Mouse (Mus musculus): ENCODE measurements around the gene Nav2. TPM values are rescaled to one million over a fixed set of nuclear protein-coding genes. Genes with fewer than 3 reads are reported as not detected.

Gene Nav2
- polyA plus RNA-seq, 1 experiment from 2014 or later: 34.2 TPM

GRCm38 (mm10) chr7:49335056-49335455 is 426.5 kb downstream of the Nav2 start:
- Histone ChIP-seq H3K4me2 (ENCODE audit: low read depth, low read length) (no peak overlapping the region), H3K9ac (ENCODE audit: low read length) (no peak overlapping the region), H3K4me1 (ENCODE audit: control insufficient read depth, insufficient read depth, low read length) (peaks cover 9% of the 10 kb centered on the region), H3K9me3 (replicated peaks; ENCODE audit: control insufficient read depth, low read length) (no peaks in the 10 kb centered on the region), H3K4me3 (ENCODE audit: low read length) (no peak overlapping the region), H3K27me3 (ENCODE audit: control insufficient read depth, insufficient read depth, low read length) (no peaks in the 10 kb centered on the region), H3K36me3 (ENCODE audit: control insufficient read depth, insufficient read depth) (no peaks in the 10 kb centered on the region), H3K27ac (ENCODE audit: low read length) (no peak overlapping the region)
- WGBS: 49% methylated on average over 3 of the region's 3 CpGs
- ATAC-seq (replicated peaks; ENCODE audit: extremely low read depth, insufficient read depth, low FRiP score): no peak

DNA sequence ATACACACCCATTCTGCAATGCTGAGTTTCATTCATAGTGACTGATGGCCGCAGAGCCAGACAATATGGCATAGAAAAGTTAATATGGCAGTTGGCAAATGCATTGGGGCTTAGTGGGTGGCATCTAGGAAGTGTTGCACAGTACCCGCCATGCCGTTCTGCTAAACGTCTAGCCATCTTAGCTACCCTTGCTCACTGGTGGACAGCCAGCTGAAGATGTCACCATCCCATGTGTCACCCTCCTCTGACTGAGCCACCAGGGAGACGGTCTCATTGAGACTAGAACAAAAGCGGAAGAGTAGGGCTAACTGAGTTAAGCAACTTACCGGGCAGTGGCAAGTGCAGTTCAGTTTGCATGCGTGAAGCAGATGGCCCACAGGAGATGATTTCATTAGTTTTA is 428.2 kb downstream of the Nav2 start:
- H3K36me3 ChIP-seq (ENCODE audit: control insufficient read depth, insufficient read depth): no peaks in the 10 kb centered on the region
- H3K4me1 ChIP-seq (ENCODE audit: control insufficient read depth, insufficient read depth, low read length): peaks cover 15% of the 10 kb centered on the region
- WGBS: 76% methylated on average over 8 of the region's 8 CpGs
- ATAC-seq (replicated peaks; ENCODE audit: extremely low read depth, insufficient read depth, low FRiP score): no peak
- H3K27me3 ChIP-seq (ENCODE audit: control insufficient read depth, insufficient read depth, low read length): no peaks in the 10 kb centered on the region
- H3K9ac ChIP-seq (ENCODE audit: low read length): no peak overlapping the region
- no peak overlapping the region for H3K27ac ChIP-seq (ENCODE audit: low read length)
- H3K4me2 ChIP-seq (ENCODE audit: low read depth, low read length): no peak overlapping the region
- H3K9me3 ChIP-seq (replicated peaks; ENCODE audit: control insufficient read depth, low read length): no peaks in the 10 kb centered on the region
- H3K4me3 ChIP-seq (ENCODE audit: low read length): no peak overlapping the region

DNA sequence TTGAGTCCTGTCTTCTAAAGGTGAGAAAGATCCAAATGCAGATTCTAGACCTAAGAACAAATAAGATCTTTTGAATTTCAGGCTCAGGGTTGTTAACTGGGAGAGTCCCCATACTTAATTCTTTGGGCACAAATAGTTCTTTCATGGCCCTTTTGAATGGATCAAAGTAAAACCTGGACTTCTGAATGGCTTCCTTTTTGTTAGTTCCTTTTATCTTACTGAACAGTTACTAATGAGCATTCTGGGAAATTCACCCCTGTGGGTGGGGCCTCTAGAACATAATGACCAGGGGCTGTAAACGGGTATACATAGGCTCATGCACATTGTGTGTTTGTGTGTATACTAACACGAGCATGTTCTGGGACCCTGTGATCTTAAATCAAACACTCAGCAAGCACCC is 429.2 kb downstream of the Nav2 start:
- H3K27me3 ChIP-seq (ENCODE audit: control insufficient read depth, insufficient read depth, low read length): no peaks in the 10 kb centered on the region
- no peak overlapping the region for H3K4me2 ChIP-seq (ENCODE audit: low read depth, low read length)
- no peak for ATAC-seq (replicated peaks; ENCODE audit: extremely low read depth, insufficient read depth, low FRiP score)
- no peak overlapping the region for H3K9ac ChIP-seq (ENCODE audit: low read length)
- no peak overlapping the region for H3K4me3 ChIP-seq (ENCODE audit: low read length)
- H3K27ac ChIP-seq (ENCODE audit: low read length): no peak overlapping the region
- H3K9me3 ChIP-seq (replicated peaks; ENCODE audit: control insufficient read depth, low read length): no peaks in the 10 kb centered on the region
- peaks cover 25% of the 10 kb centered on the region for H3K4me1 ChIP-seq (ENCODE audit: control insufficient read depth, insufficient read depth, low read length)
- no peaks in the 10 kb centered on the region for H3K36me3 ChIP-seq (ENCODE audit: control insufficient read depth, insufficient read depth)
- WGBS: 56% methylated on average over 2 of the region's 2 CpGs

DNA sequence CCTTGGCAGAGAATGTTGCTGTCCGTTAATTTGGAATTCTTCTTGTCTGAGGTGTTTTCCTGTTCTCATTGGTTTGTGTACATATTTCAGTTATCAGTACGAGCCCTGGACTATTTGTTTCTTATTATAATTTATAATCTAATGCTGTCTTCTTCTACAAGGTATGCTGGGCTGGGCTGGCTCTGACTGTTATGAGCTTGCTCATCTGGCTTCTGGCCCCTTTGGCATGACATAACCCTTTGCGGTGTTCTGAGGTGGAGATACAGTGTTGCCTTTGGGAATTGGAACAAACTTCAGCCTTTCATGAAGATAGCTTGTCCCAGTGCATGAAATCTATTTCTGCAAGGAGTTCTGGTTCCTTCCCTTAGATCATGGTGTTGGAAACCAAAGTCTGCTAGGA is 431.4 kb downstream of the Nav2 start:
- no peaks in the 10 kb centered on the region for H3K27me3 ChIP-seq (ENCODE audit: control insufficient read depth, insufficient read depth, low read length)
- H3K36me3 ChIP-seq (ENCODE audit: control insufficient read depth, insufficient read depth): no peaks in the 10 kb centered on the region
- H3K4me3 ChIP-seq (ENCODE audit: low read length): no peak overlapping the region
- WGBS: 63% methylated on average over 3 of the region's 3 CpGs
- H3K9ac ChIP-seq (ENCODE audit: low read length): no peak overlapping the region
- peaks cover 34% of the 10 kb centered on the region for H3K4me1 ChIP-seq (ENCODE audit: control insufficient read depth, insufficient read depth, low read length)
- no peak overlapping the region for H3K27ac ChIP-seq (ENCODE audit: low read length)
- ATAC-seq (replicated peaks; ENCODE audit: extremely low read depth, insufficient read depth, low FRiP score): no peak
- no peak overlapping the region for H3K4me2 ChIP-seq (ENCODE audit: low read depth, low read length)
- H3K9me3 ChIP-seq (replicated peaks; ENCODE audit: control insufficient read depth, low read length): no peaks in the 10 kb centered on the region

- 58% methylated on average over 5 of the region's 5 CpGs for WGBS
- Histone ChIP-seq H3K27me3 (ENCODE audit: control insufficient read depth, insufficient read depth, low read length) (no peaks in the 10 kb centered on the region), H3K4me2 (ENCODE audit: low read depth, low read length) (no peak overlapping the region), H3K9me3 (replicated peaks; ENCODE audit: control insufficient read depth, low read length) (no peaks in the 10 kb centered on the region), H3K27ac (ENCODE audit: low read length) (peak overlapping the region; percentile 89), H3K9ac (ENCODE audit: low read length) (no peak overlapping the region; the same call in 1 of the 2 replicates), H3K4me3 (ENCODE audit: low read length) (no peak overlapping the region), H3K36me3 (ENCODE audit: control insufficient read depth, insufficient read depth) (no peaks in the 10 kb centered on the region), H3K4me1 (ENCODE audit: control insufficient read depth, insufficient read depth, low read length) (peaks cover 34% of the 10 kb centered on the region)
- ATAC-seq (replicated peaks; ENCODE audit: extremely low read depth, insufficient read depth, low FRiP score): no peak
These were observed 432.8 kb downstream of the Nav2 start for GRCm38 (mm10) chr7:49341151-49341918.

DNA sequence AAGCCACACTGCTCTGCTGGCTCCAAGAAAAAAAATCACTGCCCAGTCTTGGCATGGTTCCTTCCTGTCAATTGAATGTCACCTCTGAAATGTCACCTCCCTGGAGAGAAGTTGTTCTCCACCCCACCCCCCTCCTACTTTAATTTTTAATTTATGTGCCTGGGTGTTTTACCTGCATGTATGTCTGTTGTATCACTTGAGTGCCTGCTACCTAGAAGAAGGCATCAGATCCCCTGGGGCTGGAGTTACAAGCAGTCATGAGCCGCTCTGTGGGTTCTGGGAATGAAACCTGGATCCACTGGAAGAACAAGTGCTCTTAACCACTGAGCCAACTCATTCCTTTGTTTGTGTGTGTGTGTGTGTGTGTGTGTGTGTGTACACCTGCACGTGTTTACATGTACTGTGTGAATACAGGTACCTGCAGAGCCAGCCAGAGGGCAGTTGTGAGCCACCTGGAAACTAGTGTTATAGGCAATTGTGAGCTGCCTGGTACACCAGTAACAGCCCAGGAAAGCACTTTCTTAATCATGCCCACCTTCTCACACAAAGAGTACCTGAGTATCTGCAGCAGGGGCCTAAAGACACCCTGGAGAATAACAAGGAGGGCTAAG is 433.5 kb downstream of the Nav2 start:
- Histone ChIP-seq H3K27ac (ENCODE audit: low read length) (peak overlapping the region; percentile 89), H3K36me3 (ENCODE audit: control insufficient read depth, insufficient read depth) (no peaks in the 10 kb centered on the region), H3K4me3 (ENCODE audit: low read length) (no peak overlapping the region), H3K4me1 (ENCODE audit: control insufficient read depth, insufficient read depth, low read length) (peaks cover 34% of the 10 kb centered on the region), H3K9me3 (replicated peaks; ENCODE audit: control insufficient read depth, low read length) (no peaks in the 10 kb centered on the region), H3K4me2 (ENCODE audit: low read depth, low read length) (peak overlapping the region; percentile 64; the same call in 1 of the 2 replicates), H3K27me3 (ENCODE audit: control insufficient read depth, insufficient read depth, low read length) (no peaks in the 10 kb centered on the region), H3K9ac (ENCODE audit: low read length) (no peak overlapping the region)
- 76% methylated on average over 2 of the region's 2 CpGs for WGBS
- no peak for ATAC-seq (replicated peaks; ENCODE audit: extremely low read depth, insufficient read depth, low FRiP score)

GRCm38 (mm10) chr7:49342556-49343080 is 434.1 kb downstream of the Nav2 start:
- peak overlapping the region; percentile 33 for H3K4me3 ChIP-seq (ENCODE audit: low read length)
- WGBS: 34% methylated on average over 13 of the region's 13 CpGs
- H3K9ac ChIP-seq (ENCODE audit: low read length): peak overlapping the region; percentile 65
- H3K36me3 ChIP-seq (ENCODE audit: control insufficient read depth, insufficient read depth): no peaks in the 10 kb centered on the region
- no peaks in the 10 kb centered on the region for H3K9me3 ChIP-seq (replicated peaks; ENCODE audit: control insufficient read depth, low read length)
- ATAC-seq (replicated peaks; ENCODE audit: extremely low read depth, insufficient read depth, low FRiP score): peak; percentile 34
- H3K4me1 ChIP-seq (ENCODE audit: control insufficient read depth, insufficient read depth, low read length): peaks cover 34% of the 10 kb centered on the region
- H3K4me2 ChIP-seq (ENCODE audit: low read depth, low read length): peak overlapping the region; percentile 64
- H3K27ac ChIP-seq (ENCODE audit: low read length): peak overlapping the region; percentile 89
- H3K27me3 ChIP-seq (ENCODE audit: control insufficient read depth, insufficient read depth, low read length): no peaks in the 10 kb centered on the region

DNA sequence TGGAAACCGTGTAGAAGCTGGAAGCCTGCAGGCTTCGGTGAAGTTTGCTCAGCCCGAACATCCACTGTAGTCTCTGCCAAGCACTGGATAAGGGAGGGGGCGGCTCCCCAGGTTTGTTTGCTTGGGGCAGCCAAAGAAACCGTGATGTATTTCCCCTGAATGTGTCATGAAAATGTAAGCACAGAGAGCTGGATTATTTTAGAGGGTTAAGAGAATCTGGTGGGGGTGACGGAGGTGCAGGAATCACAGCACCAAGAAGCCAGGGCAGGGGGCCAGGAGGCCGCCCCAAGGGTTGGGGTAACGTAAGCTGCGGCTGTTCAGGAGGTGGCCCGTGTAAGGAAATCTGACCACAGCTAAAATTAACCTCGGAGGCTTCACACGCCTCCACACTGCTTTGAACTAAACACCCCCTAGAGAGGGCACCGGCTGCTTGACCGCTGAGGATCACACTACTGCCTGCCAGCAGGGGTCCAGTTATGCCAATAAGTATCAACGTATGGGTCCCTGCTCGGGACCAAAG is 434.6 kb downstream of the Nav2 start:
- Histone ChIP-seq H3K4me3 (ENCODE audit: low read length) (peak overlapping the region; percentile 33), H3K9me3 (replicated peaks; ENCODE audit: control insufficient read depth, low read length) (no peaks in the 10 kb centered on the region), H3K27ac (ENCODE audit: low read length) (peak overlapping the region; percentile 89), H3K36me3 (ENCODE audit: control insufficient read depth, insufficient read depth) (no peaks in the 10 kb centered on the region), H3K4me1 (ENCODE audit: control insufficient read depth, insufficient read depth, low read length) (peaks cover 32% of the 10 kb centered on the region), H3K9ac (ENCODE audit: low read length) (peak overlapping the region; percentile 65), H3K27me3 (ENCODE audit: control insufficient read depth, insufficient read depth, low read length) (no peaks in the 10 kb centered on the region), H3K4me2 (ENCODE audit: low read depth, low read length) (peak overlapping the region; percentile 64)
- 7% methylated on average over 16 of the region's 16 CpGs for WGBS
- ATAC-seq (replicated peaks; ENCODE audit: extremely low read depth, insufficient read depth, low FRiP score): peak; percentile 75

Measured in heart, embryonic 16.5 days (tissue).